Mouse (Mus musculus) erythroblast, adult 5-6 weeks (primary cell): ENCODE measurements around the gene Dnase2b. TPM values are rescaled to one million over a fixed set of nuclear protein-coding genes. Genes with fewer than 3 reads are reported as not detected.

Experiments
- ATAC-seq: replicated peaks from 2 replicates; pipeline ENCODE4 v1.8.0; 2016; ENCODE audit warnings: moderate number of reproducible peaks, mild to moderate bottlenecking, moderate TSS enrichment, inconsistent platforms; ENCODE audit not compliant: poor library complexity, low FRiP score, severe bottlenecking
- total RNA-seq, 2 experiments: library from RNA; stranded (forward) in 1 of 2; stranded (reverse) in 1 of 2; fragments of 150-400 nt in 1 of 2; fragments of 200-764, 138-1000 nt in 1 of 2; gene quantifications; 2 replicates each; pipeline versions ENCODE4 v1.2.3 to v1.2.4; 2015 to 2017; ENCODE audit warnings: low replicate concordance in 2 of 2

Gene Dnase2b
- total RNA-seq, 2 experiments from 2014 or later: not detected

GRCm38 (mm10) chr3:146617946-146618345, 2.5 kb upstream of the Dnase2b start:
- ATAC-seq: no peak

GRCm38 (mm10) chr3:146616533-146617283, 1.3 kb upstream of the Dnase2b start:
- no peak for ATAC-seq

- ATAC-seq: no peak
These were observed 3.6 kb downstream of the Dnase2b start for GRCm38 (mm10) chr3:146611821-146612220.

- ATAC-seq: no peak
These were observed 4.1 kb downstream of the Dnase2b start for GRCm38 (mm10) chr3:146611261-146611660.

- no peak for ATAC-seq
These were observed 5.1 kb downstream of the Dnase2b start for GRCm38 (mm10) chr3:146610322-146610721.

- no peak for ATAC-seq
These were observed 8.0 kb downstream of the Dnase2b start for GRCm38 (mm10) chr3:146607368-146607767.

GRCm38 (mm10) chr3:146604647-146605046, 10.7 kb downstream of the Dnase2b start:
- no peak for ATAC-seq

GRCm38 (mm10) chr3:146602531-146602930, 12.9 kb downstream of the Dnase2b start:
- no peak for ATAC-seq

- no peak for ATAC-seq
These were observed 14.2 kb downstream of the Dnase2b start for GRCm38 (mm10) chr3:146601205-146601604.

GRCm38 (mm10) chr3:146599198-146599900, 16.0 kb downstream of the Dnase2b start:
- ATAC-seq: no peak

GRCm38 (mm10) chr3:146598411-146598810, 17.0 kb downstream of the Dnase2b start:
- ATAC-seq: no peak

GRCm38 (mm10) chr3:146596864-146597263, 18.5 kb downstream of the Dnase2b start:
- no peak for ATAC-seq

GRCm38 (mm10) chr3:146596387-146596786, 19.0 kb downstream of the Dnase2b start:
- no peak for ATAC-seq

- ATAC-seq: no peak
These were observed 20.0 kb downstream of the Dnase2b start for GRCm38 (mm10) chr3:146595440-146595839.

GRCm38 (mm10) chr3:146591601-146592000, 23.8 kb downstream of the Dnase2b start:
- no peak for ATAC-seq

- ATAC-seq: no peak
These were observed 24.2 kb downstream of the Dnase2b start for GRCm38 (mm10) chr3:146591159-146591558.

GRCm38 (mm10) chr3:146589523-146589922, 25.9 kb downstream of the Dnase2b start:
- no peak for ATAC-seq

- no peak for ATAC-seq
These were observed 28.8 kb downstream of the Dnase2b start for GRCm38 (mm10) chr3:146586616-146587015.

GRCm38 (mm10) chr3:146583908-146584307, 31.5 kb downstream of the Dnase2b start:
- no peak for ATAC-seq

GRCm38 (mm10) chr3:146583478-146583877, 31.9 kb downstream of the Dnase2b start:
- no peak for ATAC-seq

- ATAC-seq: no peak
These were observed 35.2 kb downstream of the Dnase2b start for GRCm38 (mm10) chr3:146580039-146580729.
